ENCODE assay signal across 11 mouse cellular contexts in the genomic region with DNA sequence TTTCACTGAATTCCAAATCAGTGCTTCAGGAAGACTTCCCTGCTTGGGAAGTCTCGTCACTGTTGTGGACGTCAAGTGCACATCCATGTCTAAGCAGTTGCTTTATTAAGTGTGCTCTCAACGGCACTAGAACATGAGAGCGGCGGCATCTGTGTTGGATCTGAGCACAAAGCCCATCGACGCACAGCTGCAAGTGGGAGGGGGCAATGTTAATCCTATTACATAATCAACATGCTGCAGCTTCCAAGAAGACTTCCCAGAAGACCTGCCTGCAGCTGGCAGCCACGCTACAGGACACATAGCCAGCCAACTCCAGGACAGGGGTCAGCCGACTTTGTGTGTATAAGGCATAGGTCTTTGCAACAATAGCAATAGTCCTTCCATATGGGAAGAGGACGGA. TPM values are rescaled to one million over a fixed set of nuclear protein-coding genes. Genes with fewer than 3 reads are reported as not detected.
DNase-seq lines count a peak whose midpoint lies in the region; ATAC-seq and TF ChIP-seq lines count a peak whose summit lies in the region.
"Had no signal": no experiment of that assay in that cellular context is flagged by ENCODE, and none has a peak within 500 bp of the region (broad histone marks: within the 10 kb centered on the region; RNA-seq: fewer than 3 reads in every experiment).

No protein-coding gene starts in this region.

- H3K27me3 ChIP-seq in limb, embryonic 15.5 days, result no peaks in the 10 kb centered on the region
- no peaks in the 10 kb centered on the region for H3K27me3 ChIP-seq in hindbrain, embryonic 12.5 days
- H3K27me3 ChIP-seq in intestine, postnatal 0 days (replicated peaks; ENCODE audit: control insufficient read depth, insufficient read depth, low read length), result no peaks in the 10 kb centered on the region
- H3K27me3 ChIP-seq: kidney, embryonic 15.5 days had no signal

- no peaks in the 10 kb centered on the region for H3K36me3 ChIP-seq in limb, embryonic 15.5 days
- no peaks in the 10 kb centered on the region for H3K36me3 ChIP-seq in hindbrain, embryonic 12.5 days
- no peaks in the 10 kb centered on the region for H3K36me3 ChIP-seq in intestine, postnatal 0 days (ENCODE audit: control insufficient read depth, insufficient read depth)
- H3K36me3 ChIP-seq: kidney, embryonic 15.5 days had no signal

- no peak for ATAC-seq in limb, embryonic 15.5 days (ENCODE audit: insufficient number of reproducible peaks, low FRiP score, low TSS enrichment, low read depth)
- no peak for ATAC-seq in hindbrain, embryonic 12.5 days (ENCODE audit: low FRiP score)
- no peak for ATAC-seq in intestine, postnatal 0 days

- H3K27ac ChIP-seq in limb, embryonic 15.5 days, result 0 out of 2 replicates have a peak overlapping the region, but pooled peaks have one; percentile 8
- H3K27ac ChIP-seq in hindbrain, embryonic 12.5 days, result no peak overlapping the region
- H3K27ac ChIP-seq in intestine, postnatal 0 days (ENCODE audit: low read depth, low read length), result no peak overlapping the region
- H3K27ac ChIP-seq: hindbrain, embryonic 14.5 days; kidney, embryonic 15.5 days had no signal

- peaks cover 11% of the 10 kb centered on the region; the same call in 1 of the 2 replicates for H3K4me1 ChIP-seq in limb, embryonic 15.5 days
- H3K4me1 ChIP-seq in hindbrain, embryonic 12.5 days, result no peaks in the 10 kb centered on the region
- no peaks in the 10 kb centered on the region for H3K4me1 ChIP-seq in intestine, postnatal 0 days (replicated peaks; ENCODE audit: control insufficient read depth, insufficient read depth, low read length)
- H3K4me1 ChIP-seq: kidney, embryonic 15.5 days had no signal

- no peaks in the 10 kb centered on the region for H3K9me3 ChIP-seq in limb, embryonic 15.5 days
- no peaks in the 10 kb centered on the region for H3K9me3 ChIP-seq in hindbrain, embryonic 12.5 days (replicated peaks)
- no peaks in the 10 kb centered on the region for H3K9me3 ChIP-seq in intestine, postnatal 0 days (ENCODE audit: control insufficient read depth)
- H3K9me3 ChIP-seq: kidney, embryonic 15.5 days had no signal

- no peak overlapping the region for H3K9ac ChIP-seq in limb, embryonic 15.5 days
- H3K9ac ChIP-seq in hindbrain, embryonic 12.5 days, result no peak overlapping the region
- H3K9ac ChIP-seq in intestine, postnatal 0 days (ENCODE audit: low read depth, low read length), result no peak overlapping the region
- H3K9ac ChIP-seq: hindbrain, embryonic 14.5 days; kidney, embryonic 15.5 days had no signal

- 49% methylated on average over 10 of the region's 10 CpGs for WGBS in limb, embryonic 15.5 days
- 73% methylated on average over 10 of the region's 10 CpGs for whole genome bisulfite sequencing in hindbrain, embryonic 12.5 days
- WGBS in intestine, postnatal 0 days, result 66% methylated on average over 10 of the region's 10 CpGs

- peak; percentile 49 for DNase-seq in adrenal gland, postnatal 10 days
- no peak for DNase-seq in adrenal gland, postnatal 4 days (ENCODE audit: low spot score in 2 of 2)
- peak; percentile 8 for DNase-seq in NIH3T3 (ENCODE audit: low read depth)
- DNase-seq in gastrocnemius, adult 8-10 months (ENCODE audit: low spot score in 2 of 2), result peak; percentile 23 to 54
- DNase-seq in frontal cortex, postnatal 25 days (ENCODE audit: low spot score in 2 of 2), result no peak
- DNase-seq: thymus, adult 18-20 months had no signal

- H3K4me3 ChIP-seq in limb, embryonic 15.5 days, result no peak overlapping the region
- no peak overlapping the region for H3K4me3 ChIP-seq in hindbrain, embryonic 12.5 days
- H3K4me3 ChIP-seq in intestine, postnatal 0 days (ENCODE audit: low read depth, low read length), result no peak overlapping the region
- H3K4me3 ChIP-seq: kidney, embryonic 15.5 days had no signal

- H3K4me2 ChIP-seq in limb, embryonic 15.5 days, result no peak overlapping the region
- no peak overlapping the region for H3K4me2 ChIP-seq in hindbrain, embryonic 12.5 days (replicated peaks)
- no peak overlapping the region for H3K4me2 ChIP-seq in intestine, postnatal 0 days (replicated peaks; ENCODE audit: low read depth)
- H3K4me2 ChIP-seq: hindbrain, embryonic 14.5 days; kidney, embryonic 15.5 days had no signal

- TF ChIP-seq CTCF in intestine, postnatal 0 days (IDR thresholded peaks at IDR 0.05; ENCODE audit: low read depth), result no peak

RNA-seq across cellular contexts. Expression of a gene that starts 31.8 kb away (rescaled TPM):
- 10 to 100 TPM; 11.7 to 22.6 TPM for total RNA-seq in adrenal gland, postnatal 10 days (2021)
- 1 to 10 TPM; 8.7 to 9.7 TPM for total RNA-seq in adrenal gland, postnatal 4 days (2021)
- 1 to 10 TPM; 5.8 to 8.5 (median 7.1) TPM for total RNA-seq in gastrocnemius, adult 8-10 months (2022)
- polyA plus RNA-seq in limb, embryonic 15.5 days (2015; fragmentation: Nextera tagmentation; extraction: Ambion mirVana), result 4.7 and 8.1 TPM in 2 replicates
- 23.0 and 23.4 TPM in 2 replicates for polyA plus RNA-seq in hindbrain, embryonic 12.5 days (2016; fragmentation: Nextera tagmentation; extraction: Ambion mirVana)
- polyA plus RNA-seq in intestine, postnatal 0 days (2015; fragmentation: Nextera tagmentation; extraction: Ambion mirVana), result 0.31 and 0.41 TPM in 2 replicates

Comparison
In these comparisons a context has a peak if more than half of its experiments do, and no peak if none do; other contexts are left out.
1. DNase-seq: peak in adrenal gland, postnatal 10 days (single experiment), NIH3T3 (single experiment) and gastrocnemius, adult 8-10 months (2 of 2); none in adrenal gland, postnatal 4 days (0 of 2) and frontal cortex, postnatal 25 days (0 of 2).